Mouse (Mus musculus): ENCODE results near the gene Cstl1.
A peak's percentile ranks its signal among the peaks of the same experiment; 100 is the strongest.
"Not testable (repeated sequence)": the region's sequence is repeated elsewhere in the genome, so short reads cannot be mapped to it uniquely, and the experiment has no call there.

The Cstl1 gene

GRCm38 (mm10) chr2:148750058-148750457 is at the start of gene Cstl1:
Cstl1 (plus strand) TSS chr2:148750358.
- DNase-seq (ENCODE audit: low read depth, low spot score), result no peak

GRCm38 (mm10) chr2:148706409-148707201 is 43.6 kb upstream of the Cstl1 start:
- no peak for DNase-seq (ENCODE audit: low read depth, low spot score)

- DNase-seq (ENCODE audit: low read depth, low spot score), result no peak
Measured at GRCm38 (mm10) chr2:148707202-148707530, 43.0 kb upstream of the Cstl1 start.

- DNase-seq (ENCODE audit: low read depth, low spot score), result no peak
Measured at GRCm38 (mm10) chr2:148712326-148712725, 37.8 kb upstream of the Cstl1 start.

- DNase-seq (ENCODE audit: low read depth, low spot score), result no peak
Measured at GRCm38 (mm10) chr2:148717072-148717471, 33.1 kb upstream of the Cstl1 start.

- no peak for DNase-seq (ENCODE audit: low read depth, low spot score)
Measured at GRCm38 (mm10) chr2:148719271-148719995, 30.7 kb upstream of the Cstl1 start.

GRCm38 (mm10) chr2:148731614-148732326 is 18.4 kb upstream of the Cstl1 start:
- no peak for DNase-seq (ENCODE audit: low read depth, low spot score)

- DNase-seq (ENCODE audit: low read depth, low spot score), result peak; percentile 97
Measured at GRCm38 (mm10) chr2:148732327-148733000, 17.7 kb upstream of the Cstl1 start, which contains the start of gene Napb. Napb (minus strand) TSS chr2:148732467.

- DNase-seq (ENCODE audit: low read depth, low spot score), result peak; percentile 69
Measured at GRCm38 (mm10) chr2:148743001-148743400, 7.2 kb upstream of the Cstl1 start.

GRCm38 (mm10) chr2:148743846-148744407 is 6.2 kb upstream of the Cstl1 start:
- no peak for DNase-seq (ENCODE audit: low read depth, low spot score)

GRCm38 (mm10) chr2:148751893-148752813 is 2.0 kb downstream of the Cstl1 start:
- DNase-seq (ENCODE audit: low read depth, low spot score), result peak; percentile 79

- DNase-seq (ENCODE audit: low read depth, low spot score), result no peak
Measured at GRCm38 (mm10) chr2:148754310-148754846, 4.2 kb downstream of the Cstl1 start.

GRCm38 (mm10) chr2:148763648-148764388 is 13.7 kb downstream of the Cstl1 start:
- DNase-seq (ENCODE audit: low read depth, low spot score), result no peak

- not testable (repeated sequence) for DNase-seq (ENCODE audit: low read depth, low spot score)
Measured at GRCm38 (mm10) chr2:148771397-148771796, 21.2 kb downstream of the Cstl1 start, which contains the start of gene Cst11. Cst11 (minus strand) TSS chr2:148771497.

- no peak for DNase-seq (ENCODE audit: low read depth, low spot score)
Measured at GRCm38 (mm10) chr2:148781709-148782108, 31.6 kb downstream of the Cstl1 start, which contains the start of gene 8030411F24Rik. 8030411F24Rik (plus strand) TSS chr2:148782009.

- no peak for DNase-seq (ENCODE audit: low read depth, low spot score)
Measured at GRCm38 (mm10) chr2:148789142-148789541, 39.0 kb downstream of the Cstl1 start, which contains the start of gene Cst12. Cst12 (plus strand) TSS chr2:148789361.

- DNase-seq (ENCODE audit: low read depth, low spot score), result no peak
Measured at GRCm38 (mm10) chr2:148798485-148798884, 48.3 kb downstream of the Cstl1 start, which contains the start of gene Cst8. Cst8 (plus strand) TSS chr2:148798785.

GRCm38 (mm10) chr2:148801491-148801921 is 51.3 kb downstream of the Cstl1 start:
- DNase-seq (ENCODE audit: low read depth, low spot score), result peak; percentile 2
